8 mouse cellular contexts compared by ENCODE assay signal in genomic region chr15:98830736-98831683, GRCm38 (mm10). TPM values are rescaled to one million over a fixed set of nuclear protein-coding genes. Genes with fewer than 3 reads are reported as not detected.
DNase-seq lines count a peak whose midpoint lies in the region; ATAC-seq and TF ChIP-seq lines count a peak whose summit lies in the region.

Gene Prkag1 (minus strand): TSS chr15:98831521.

- H3K9me3 ChIP-seq in forebrain, embryonic 10.5 days = no peaks in the 10 kb centered on the region
- H3K9me3 ChIP-seq in heart, embryonic 15.5 days (replicated peaks) = no peaks in the 10 kb centered on the region
- H3K9me3 ChIP-seq in liver, embryonic 14.5 days (ENCODE audit: control insufficient read depth, low read length) = no peaks in the 10 kb centered on the region
- no peaks in the 10 kb centered on the region for H3K9me3 ChIP-seq in neural tube, embryonic 11.5 days (ENCODE audit: control insufficient read depth, low read length)
- no peaks in the 10 kb centered on the region for H3K9me3 ChIP-seq in stomach, postnatal 0 days (ENCODE audit: control insufficient read depth, low read length)

- TF ChIP-seq EP300 in liver, embryonic 14.5 days (IDR thresholded peaks at IDR 0.05; ENCODE audit: low read depth) = 0 out of 2 replicates have a peak, but pooled peaks have one; percentile 33
- peak; percentile 44 for TF ChIP-seq EP300 in stomach, postnatal 0 days (optimal IDR thresholded peaks at IDR 0.05)

- H3K27ac ChIP-seq in forebrain, embryonic 10.5 days = peak within 1 kb of the TSS; percentile 92
- H3K27ac ChIP-seq in heart, embryonic 15.5 days = peak within 1 kb of the TSS; percentile 99
- peak within 1 kb of the TSS; percentile 98 for H3K27ac ChIP-seq in liver, embryonic 14.5 days
- H3K27ac ChIP-seq in neural tube, embryonic 11.5 days (ENCODE audit: low read depth, low read length) = peak within 1 kb of the TSS; percentile 39
- peak within 1 kb of the TSS; percentile 95 for H3K27ac ChIP-seq in stomach, postnatal 0 days (replicated peaks)

- peak; percentile 94 for ATAC-seq in heart, embryonic 15.5 days (replicated peaks; ENCODE audit: insufficient number of reproducible peaks, insufficient read depth, low FRiP score, low read depth)
- ATAC-seq in liver, embryonic 14.5 days (ENCODE audit: insufficient read depth) = peak; percentile 80
- peak; percentile 95 for ATAC-seq in neural tube, embryonic 11.5 days (ENCODE audit: insufficient read depth, low FRiP score, low TSS enrichment)
- peak; percentile 96 for ATAC-seq in stomach, postnatal 0 days (ENCODE audit: low FRiP score, low TSS enrichment)

- H3K4me2 ChIP-seq in heart, embryonic 15.5 days = peak within 1 kb of the TSS; percentile 68
- peak within 1 kb of the TSS; percentile 84 for H3K4me2 ChIP-seq in liver, embryonic 14.5 days (ENCODE audit: low read depth)
- H3K4me2 ChIP-seq in neural tube, embryonic 11.5 days (ENCODE audit: low read depth) = peak within 1 kb of the TSS; percentile 67
- peak within 1 kb of the TSS; percentile 67 for H3K4me2 ChIP-seq in stomach, postnatal 0 days (replicated peaks; ENCODE audit: low read depth)

- peak; percentile 53 for TF ChIP-seq CTCF in liver, embryonic 14.5 days (IDR thresholded peaks at IDR 0.05; ENCODE audit: low read depth)
- peak; percentile 69 for TF ChIP-seq CTCF in stomach, postnatal 0 days (IDR thresholded peaks at IDR 0.05; ENCODE audit: low read depth)

- under 1% methylated on average over 66 of the region's 66 CpGs for WGBS in forebrain, embryonic 10.5 days
- under 1% methylated on average over 60 of the region's 66 CpGs for WGBS in heart, embryonic 15.5 days
- under 1% methylated on average over 61 of the region's 66 CpGs for WGBS in liver, embryonic 14.5 days (ENCODE audit: insufficient replicate concordance)
- WGBS in neural tube, embryonic 11.5 days = under 1% methylated on average over 59 of the region's 66 CpGs
- under 1% methylated on average over 65 of the region's 66 CpGs for WGBS in stomach, postnatal 0 days

- H3K36me3 ChIP-seq in forebrain, embryonic 10.5 days (replicated peaks) = peaks cover 52% of the 10 kb centered on the region
- H3K36me3 ChIP-seq in heart, embryonic 15.5 days = peaks cover 36% of the 10 kb centered on the region
- peaks cover 28% of the 10 kb centered on the region for H3K36me3 ChIP-seq in liver, embryonic 14.5 days (replicated peaks; ENCODE audit: control insufficient read depth, insufficient read depth, low read depth)
- H3K36me3 ChIP-seq in neural tube, embryonic 11.5 days (ENCODE audit: control insufficient read depth, insufficient read depth, low read length) = peaks cover 24% of the 10 kb centered on the region
- peaks cover 28% of the 10 kb centered on the region for H3K36me3 ChIP-seq in stomach, postnatal 0 days (ENCODE audit: control insufficient read depth, insufficient read depth, low read length)

- no peaks in the 10 kb centered on the region for H3K27me3 ChIP-seq in forebrain, embryonic 10.5 days (ENCODE audit: poor library complexity, severe bottlenecking)
- no peaks in the 10 kb centered on the region for H3K27me3 ChIP-seq in heart, embryonic 15.5 days
- H3K27me3 ChIP-seq in liver, embryonic 14.5 days (ENCODE audit: control insufficient read depth, insufficient read depth, low read length) = no peaks in the 10 kb centered on the region
- H3K27me3 ChIP-seq in neural tube, embryonic 11.5 days (ENCODE audit: control insufficient read depth, insufficient read depth, low read length) = no peaks in the 10 kb centered on the region
- no peaks in the 10 kb centered on the region for H3K27me3 ChIP-seq in stomach, postnatal 0 days (ENCODE audit: control insufficient read depth, insufficient read depth, low read length)

- peak within 1 kb of the TSS; percentile 85 for H3K9ac ChIP-seq in heart, embryonic 15.5 days
- peak within 1 kb of the TSS; percentile 96 for H3K9ac ChIP-seq in liver, embryonic 14.5 days (replicated peaks)
- H3K9ac ChIP-seq in neural tube, embryonic 11.5 days (ENCODE audit: low read length) = peak within 1 kb of the TSS; percentile 47
- H3K9ac ChIP-seq in stomach, postnatal 0 days (ENCODE audit: low read length) = peak within 1 kb of the TSS; percentile 82

- peak; percentile 97 to 99 for DNase-seq in CD8-positive naive resting alpha-beta T cell, adult 2 months (ENCODE audit: low read depth in 2 of 2, low spot score in 2 of 2)
- DNase-seq in c-Kit-positive CD71-negative TER-119-negative erythroid progenitor cells, embryonic 14.5 days (ENCODE audit: low read depth) = peak; percentile 92
- DNase-seq in forebrain, embryonic 10.5 days (ENCODE audit: extremely low spot score, low spot score) = peak; percentile 99
- peak; percentile 95 to 98 for DNase-seq in kidney, postnatal 25 days
- peak; percentile 86 to 89 (median 88) for DNase-seq in liver, embryonic 14.5 days (ENCODE audit: low read depth in 3 of 3, low spot score in 3 of 3)
- DNase-seq in neural tube, embryonic 11.5 days (ENCODE audit: low spot score) = peak; percentile 98
- peak; percentile 98 for DNase-seq in stomach, postnatal 0 days (ENCODE audit: low spot score)

- H3K4me1 ChIP-seq in forebrain, embryonic 10.5 days = peaks cover 35% of the 10 kb centered on the region
- H3K4me1 ChIP-seq in heart, embryonic 15.5 days (replicated peaks) = peaks cover 47% of the 10 kb centered on the region
- peaks cover 49 to 51% of the 10 kb centered on the region in 2 experiments for H3K4me1 ChIP-seq in liver, embryonic 14.5 days (replicated peaks; ENCODE audit: control insufficient read depth in 2 of 2, insufficient read depth in 2 of 2, low read length in 1 of 2)
- H3K4me1 ChIP-seq in neural tube, embryonic 11.5 days (ENCODE audit: control insufficient read depth, insufficient read depth, low read length) = no peaks in the 10 kb centered on the region
- H3K4me1 ChIP-seq in stomach, postnatal 0 days (replicated peaks; ENCODE audit: control insufficient read depth, insufficient read depth) = no peaks in the 10 kb centered on the region; the same call in 1 of the 2 replicates

- peak within 1 kb of the TSS; percentile 85 for H3K4me3 ChIP-seq in forebrain, embryonic 10.5 days
- peak within 1 kb of the TSS; percentile 86 for H3K4me3 ChIP-seq in heart, embryonic 15.5 days
- H3K4me3 ChIP-seq in liver, embryonic 14.5 days (ENCODE audit: insufficient read depth in 1 of 2, low read depth in 2 of 2, low read length in 2 of 2) = peak within 1 kb of the TSS; percentile 79 to 89
- peak within 1 kb of the TSS; percentile 71 for H3K4me3 ChIP-seq in neural tube, embryonic 11.5 days (ENCODE audit: low read depth, low read length)
- H3K4me3 ChIP-seq in stomach, postnatal 0 days (ENCODE audit: low read depth, low read length) = peak within 1 kb of the TSS; percentile 78

RNA-seq across cellular contexts. Expression of gene Prkag1, which starts in this region (rescaled TPM):
- 90.4 and 93.5 TPM in 2 replicates for polyA plus RNA-seq in forebrain, embryonic 10.5 days (2016; fragmentation: Nextera tagmentation; extraction: Ambion mirVana)
- 93.5 and 100 TPM in 2 replicates for polyA plus RNA-seq in heart, embryonic 15.5 days (2015; fragmentation: Nextera tagmentation; extraction: Ambion mirVana)
- 77.4 and 83.3 TPM in 2 replicates for polyA plus RNA-seq in liver, embryonic 14.5 days (2012; rRNA removed)
- polyA plus RNA-seq in liver, embryonic 14.5 days (2014; fragmentation: Nextera tagmentation; extraction: Ambion mirVana) = 78.3 and 85.3 TPM in 2 replicates
- polyA plus RNA-seq in neural tube, embryonic 11.5 days (2014; fragmentation: Nextera tagmentation; extraction: Ambion mirVana) = 73.1 and 74.0 TPM in 2 replicates
- polyA plus RNA-seq in stomach, postnatal 0 days (2015; fragmentation: Nextera tagmentation; extraction: Ambion mirVana) = 56.2 TPM in 2 replicates

Comparison
In these comparisons a context has a peak if more than half of its experiments do, and no peak if none do; other contexts are left out.
1. Peak in every context shown above with its lines: DNase-seq, ATAC-seq, H3K4me3 ChIP-seq and H3K27ac ChIP-seq.
2. H3K27ac ChIP-seq: peak in every context shown above with its lines; median percentile 99 in heart, embryonic 15.5 days; 98 in liver, embryonic 14.5 days; 95 in stomach, postnatal 0 days; 92 in forebrain, embryonic 10.5 days; 39 in neural tube, embryonic 11.5 days.